Mouse (Mus musculus): ENCODE results near the gene Pes1. TPM values are rescaled to one million over a fixed set of nuclear protein-coding genes. Genes with fewer than 3 reads are reported as not detected.
A peak's percentile ranks its signal among the peaks of the same experiment; 100 is the strongest.
"Not testable (repeated sequence)": the region's sequence is repeated elsewhere in the genome, so short reads cannot be mapped to it uniquely, and the experiment has no call there.

The Pes1 gene
- polyA plus RNA-seq, 1 experiment from 2014 or later = 108 TPM

- Histone ChIP-seq H3K4me3 (no peak overlapping the region), H3K27me3 (replicated peaks; ENCODE audit: low read depth, poor library complexity, severe bottlenecking) (peaks cover 42% of the 10 kb centered on the region), H3K9me3 (no peaks in the 10 kb centered on the region), H3K36me3 (replicated peaks) (no peaks in the 10 kb centered on the region), H3K4me1 (peaks cover 11% of the 10 kb centered on the region), H3K27ac (replicated peaks) (no peak overlapping the region)
- DNase-seq (ENCODE audit: low spot score) = no peak
- 82% methylated on average over 5 of the region's 5 CpGs for WGBS
Observed at GRCm38 (mm10) chr11:3995511-3995910, 31.7 kb downstream of the Pes1 start.

DNA sequence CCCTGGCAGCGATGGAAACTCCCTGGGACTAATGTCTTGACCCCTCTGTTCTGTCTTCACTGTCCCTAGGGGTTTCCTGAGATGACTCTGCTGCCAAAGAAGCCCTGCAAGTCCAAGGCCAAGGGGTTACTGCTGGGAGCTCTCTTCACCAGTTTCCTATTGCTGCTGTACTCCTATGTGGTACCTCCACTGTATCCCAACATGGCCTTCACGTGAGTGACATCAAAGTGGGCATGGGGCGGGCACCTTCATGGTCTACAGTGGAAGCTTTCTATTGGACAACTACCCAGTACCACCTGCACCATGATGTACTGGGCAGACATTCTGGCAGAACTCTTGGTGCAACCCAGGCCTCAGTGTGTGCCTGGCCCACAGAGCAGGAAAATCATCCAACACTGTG lies 33.1 kb downstream of the Pes1 start:
- 87% methylated on average over 3 of the region's 3 CpGs for WGBS
- DNase-seq (ENCODE audit: low spot score) = no peak
- H3K36me3 ChIP-seq (replicated peaks) = no peaks in the 10 kb centered on the region

GRCm38 (mm10) chr11:3997978-3998720 lies 34.4 kb downstream of the Pes1 start:
- H3K4me1 ChIP-seq = peaks cover 11% of the 10 kb centered on the region
- H3K9me3 ChIP-seq = no peaks in the 10 kb centered on the region
- peak; percentile 50 for DNase-seq (ENCODE audit: low spot score)
- WGBS = 7% methylated on average over 66 of the region's 66 CpGs
- no peaks in the 10 kb centered on the region for H3K36me3 ChIP-seq (replicated peaks)
- peaks cover 47% of the 10 kb centered on the region for H3K27me3 ChIP-seq (replicated peaks; ENCODE audit: low read depth, poor library complexity, severe bottlenecking)
- H3K27ac ChIP-seq (replicated peaks) = no peak overlapping the region; the same call in 1 of the 2 replicates
- peak overlapping the region; percentile 51 for H3K4me3 ChIP-seq

More for the DNA sequence above, 33.1 kb downstream of the Pes1 start:
- peaks cover 11% of the 10 kb centered on the region for H3K4me1 ChIP-seq
- H3K27ac ChIP-seq (replicated peaks) = no peak overlapping the region
- H3K4me3 ChIP-seq = no peak overlapping the region
- no peaks in the 10 kb centered on the region for H3K9me3 ChIP-seq
- peaks cover 47% of the 10 kb centered on the region for H3K27me3 ChIP-seq (replicated peaks; ENCODE audit: low read depth, poor library complexity, severe bottlenecking)

- 71% methylated on average over 5 of the region's 5 CpGs for WGBS
- Histone ChIP-seq H3K36me3 (replicated peaks) (no peaks in the 10 kb centered on the region), H3K4me3 (no peak overlapping the region), H3K27ac (replicated peaks) (no peak overlapping the region), H3K4me1 (peaks cover 11% of the 10 kb centered on the region), H3K27me3 (replicated peaks; ENCODE audit: low read depth, poor library complexity, severe bottlenecking) (peaks cover 47% of the 10 kb centered on the region), H3K9me3 (no peaks in the 10 kb centered on the region)
- DNase-seq (ENCODE audit: low spot score) = no peak
Observed at GRCm38 (mm10) chr11:3999547-3999946, 35.8 kb downstream of the Pes1 start.

- H3K9me3 ChIP-seq = no peaks in the 10 kb centered on the region
- no peak overlapping the region for H3K4me3 ChIP-seq
- H3K27ac ChIP-seq (replicated peaks) = no peak overlapping the region
- peaks cover 11% of the 10 kb centered on the region for H3K4me1 ChIP-seq
- 12% methylated on average over 5 of the region's 5 CpGs for WGBS
- H3K36me3 ChIP-seq (replicated peaks) = no peaks in the 10 kb centered on the region
- peak; percentile 76 for DNase-seq (ENCODE audit: low spot score)
- H3K27me3 ChIP-seq (replicated peaks; ENCODE audit: low read depth, poor library complexity, severe bottlenecking) = peaks cover 44% of the 10 kb centered on the region
Observed at GRCm38 (mm10) chr11:4001603-4002002, 37.8 kb downstream of the Pes1 start.

DNA sequence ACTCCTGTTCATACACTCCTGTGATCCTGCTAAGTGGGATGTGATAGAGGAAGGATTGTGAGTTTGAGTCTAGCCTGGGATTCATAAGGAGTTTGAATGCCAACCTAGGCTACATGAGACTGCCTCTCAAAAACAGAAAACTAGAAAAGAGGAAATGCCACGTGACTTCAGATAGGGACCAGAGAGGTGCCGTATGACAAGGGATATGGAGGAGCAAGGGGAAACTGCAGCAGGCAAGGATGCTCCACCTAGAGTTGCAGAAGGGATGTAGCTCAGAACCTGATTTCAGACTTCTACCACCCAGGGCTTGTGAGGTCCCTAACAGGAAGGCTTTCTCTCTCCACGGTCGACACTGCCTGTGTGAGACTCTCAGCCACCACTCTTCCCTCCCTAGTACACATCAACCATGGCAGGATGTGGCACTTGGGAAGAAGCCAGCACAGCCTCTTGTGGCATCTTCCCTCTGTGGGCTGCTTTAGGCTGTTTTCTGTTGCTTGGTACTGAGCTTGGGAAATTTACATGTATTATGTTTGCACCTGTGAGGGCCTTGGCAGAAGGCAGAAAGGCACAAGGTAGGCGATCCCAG lies 41.5 kb downstream of the Pes1 start:
- H3K4me1 ChIP-seq = no peaks in the 10 kb centered on the region
- H3K4me3 ChIP-seq = no peak overlapping the region
- H3K36me3 ChIP-seq (replicated peaks) = no peaks in the 10 kb centered on the region
- no peak for DNase-seq (ENCODE audit: low spot score)
- WGBS = 67% methylated on average over 5 of the region's 5 CpGs
- H3K9me3 ChIP-seq = no peaks in the 10 kb centered on the region
- peaks cover 7% of the 10 kb centered on the region for H3K27me3 ChIP-seq (replicated peaks; ENCODE audit: low read depth, poor library complexity, severe bottlenecking)
- no peak overlapping the region for H3K27ac ChIP-seq (replicated peaks)

GRCm38 (mm10) chr11:4006462-4006861 lies 42.7 kb downstream of the Pes1 start:
- Histone ChIP-seq H3K4me1 (no peaks in the 10 kb centered on the region), H3K4me3 (no peak overlapping the region), H3K27ac (replicated peaks) (no peak overlapping the region), H3K27me3 (replicated peaks; ENCODE audit: low read depth, poor library complexity, severe bottlenecking) (no peaks in the 10 kb centered on the region), H3K9me3 (no peaks in the 10 kb centered on the region), H3K36me3 (replicated peaks) (no peaks in the 10 kb centered on the region)
- DNase-seq (ENCODE audit: low spot score) = no peak
- WGBS = 86% methylated on average over 3 of the region's 3 CpGs

GRCm38 (mm10) chr11:4012616-4013015 lies 48.8 kb downstream of the Pes1 start:
- Histone ChIP-seq H3K27ac (replicated peaks) (no peak overlapping the region), H3K4me1 (no peaks in the 10 kb centered on the region), H3K4me3 (no peak overlapping the region), H3K9me3 (peaks cover 5% of the 10 kb centered on the region), H3K36me3 (replicated peaks) (no peaks in the 10 kb centered on the region), H3K27me3 (replicated peaks; ENCODE audit: low read depth, poor library complexity, severe bottlenecking) (no peaks in the 10 kb centered on the region)
- WGBS = 63% methylated on average over 1 of the region's 1 CpGs
- no peak for DNase-seq (ENCODE audit: low spot score)

- H3K9me3 ChIP-seq; H3K27me3 ChIP-seq (replicated peaks; ENCODE audit: low read depth, poor library complexity, severe bottlenecking); H3K27ac ChIP-seq (replicated peaks); DNase-seq (ENCODE audit: low spot score); H3K4me3 ChIP-seq; H3K36me3 ChIP-seq (replicated peaks); H3K4me1 ChIP-seq: not testable (repeated sequence)
- whole genome bisulfite sequencing = 86% methylated on average over 14 of the region's 14 CpGs
Observed at GRCm38 (mm10) chr11:4015796-4016195, 52.0 kb downstream of the Pes1 start.

DNA sequence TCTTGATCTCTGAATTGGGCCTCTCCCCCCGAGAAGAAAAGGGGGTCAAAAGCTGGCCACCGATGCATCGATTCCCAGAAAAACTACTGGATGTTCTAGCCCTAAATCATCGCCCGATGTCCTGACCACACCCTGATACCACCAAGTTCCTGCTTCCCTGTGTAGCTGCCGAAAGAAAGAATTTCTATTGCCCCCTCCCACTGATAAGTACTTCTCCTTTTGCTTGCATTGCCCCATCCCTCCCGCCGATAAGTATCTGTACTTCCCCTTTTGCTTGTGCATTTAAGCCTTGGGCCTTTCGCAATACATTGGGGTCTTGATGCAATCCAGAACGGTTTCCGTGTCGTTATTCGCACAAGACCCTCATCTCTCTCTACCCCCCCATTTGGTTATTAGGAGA lies 58.3 kb downstream of the Pes1 start:
- not testable (repeated sequence) for H3K9me3 ChIP-seq; H3K27me3 ChIP-seq (replicated peaks; ENCODE audit: low read depth, poor library complexity, severe bottlenecking); DNase-seq (ENCODE audit: low spot score); H3K4me3 ChIP-seq; H3K4me1 ChIP-seq; H3K27ac ChIP-seq (replicated peaks); H3K36me3 ChIP-seq (replicated peaks)
- WGBS = 91% methylated on average over 13 of the region's 13 CpGs

DNA sequence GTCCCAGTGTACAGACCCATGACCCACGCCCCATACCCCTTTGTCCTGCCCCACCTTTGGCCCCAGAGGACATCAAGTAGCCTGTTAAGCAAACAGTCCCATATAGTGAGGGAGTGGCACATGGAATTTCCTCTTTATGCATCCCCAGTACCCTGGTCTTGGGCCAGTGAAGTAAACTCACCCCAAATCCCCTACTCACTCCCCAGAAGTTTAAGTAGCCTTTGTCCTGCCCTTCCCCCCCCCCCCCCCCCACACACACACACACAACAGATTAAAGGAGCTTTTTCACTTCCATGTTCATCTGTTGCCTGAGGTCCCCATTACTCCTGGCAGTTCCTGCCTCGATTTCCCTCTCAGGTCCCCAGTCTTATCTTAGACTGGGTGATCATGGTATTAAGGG lies 59.5 kb downstream of the Pes1 start:
- Histone ChIP-seq H3K4me3 (no peak overlapping the region), H3K36me3 (replicated peaks) (no peaks in the 10 kb centered on the region), H3K27ac (replicated peaks) (no peak overlapping the region), H3K9me3 (no peaks in the 10 kb centered on the region), H3K27me3 (replicated peaks; ENCODE audit: low read depth, poor library complexity, severe bottlenecking) (no peaks in the 10 kb centered on the region), H3K4me1 (no peaks in the 10 kb centered on the region)
- no peak for DNase-seq (ENCODE audit: low spot score)
- WGBS = 75% methylated on average over 2 of the region's 2 CpGs

DNA sequence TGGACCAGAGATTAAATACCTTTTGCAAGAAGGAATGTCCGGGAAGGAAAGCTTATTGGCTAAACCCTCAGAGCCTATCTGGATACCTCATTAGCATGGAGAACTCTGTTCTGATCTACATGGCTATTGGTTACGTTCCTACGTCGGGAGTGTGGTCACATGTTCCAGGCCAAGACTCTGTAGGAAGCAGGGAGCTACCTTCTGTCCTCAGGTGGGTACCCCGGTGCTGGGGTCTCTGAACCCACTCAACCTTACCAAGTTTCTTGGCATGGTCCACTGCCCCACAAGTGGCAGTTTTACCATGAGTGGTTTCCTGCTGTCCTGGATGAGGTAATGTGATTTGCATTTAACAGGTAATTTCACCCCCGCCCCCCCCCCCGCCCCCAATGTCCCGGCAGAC lies 63.3 kb downstream of the Pes1 start:
- Histone ChIP-seq H3K27ac (replicated peaks) (no peak overlapping the region), H3K4me1 (peaks cover 2% of the 10 kb centered on the region; the same call in 1 of the 2 replicates), H3K27me3 (replicated peaks; ENCODE audit: low read depth, poor library complexity, severe bottlenecking) (peaks cover 14% of the 10 kb centered on the region), H3K9me3 (no peaks in the 10 kb centered on the region), H3K36me3 (replicated peaks) (no peaks in the 10 kb centered on the region), H3K4me3 (no peak overlapping the region)
- 79% methylated on average over 8 of the region's 8 CpGs for WGBS
- DNase-seq (ENCODE audit: low spot score) = no peak

Data from embryonic facial prominence, embryonic 10.5 days (tissue).